In genomic region chr9:20681546-20682388, GRCm38 (mm10) we compare ENCODE assay signal across 12 mouse cellular contexts. TPM values are rescaled to one million over a fixed set of nuclear protein-coding genes. Genes with fewer than 3 reads are reported as not detected.
DNase-seq lines count a peak whose midpoint lies in the region; ATAC-seq lines count a peak whose summit lies in the region.
"Had no signal": no experiment of that assay in that cellular context is flagged by ENCODE, and none has a peak within 500 bp of the region (broad histone marks: within the 10 kb centered on the region; RNA-seq: fewer than 3 reads in every experiment).

No protein-coding gene starts in this region.

- no peaks in the 10 kb centered on the region for H3K36me3 ChIP-seq in embryonic facial prominence, embryonic 12.5 days
- H3K36me3 ChIP-seq in hindbrain, embryonic 12.5 days = no peaks in the 10 kb centered on the region
- H3K36me3 ChIP-seq in midbrain, embryonic 15.5 days (replicated peaks) = no peaks in the 10 kb centered on the region
- H3K36me3 ChIP-seq: limb, embryonic 13.5 days had no signal

- no peak overlapping the region for H3K27ac ChIP-seq in embryonic facial prominence, embryonic 12.5 days
- peak overlapping the region; percentile 60; the same call in 1 of the 2 replicates for H3K27ac ChIP-seq in hindbrain, embryonic 12.5 days
- H3K27ac ChIP-seq in midbrain, embryonic 15.5 days = peak overlapping the region; percentile 43
- H3K27ac ChIP-seq: limb, embryonic 13.5 days had no signal

- no peaks in the 10 kb centered on the region for H3K9me3 ChIP-seq in embryonic facial prominence, embryonic 12.5 days
- no peaks in the 10 kb centered on the region for H3K9me3 ChIP-seq in hindbrain, embryonic 12.5 days (replicated peaks)
- H3K9me3 ChIP-seq in midbrain, embryonic 15.5 days = no peaks in the 10 kb centered on the region
- H3K9me3 ChIP-seq: limb, embryonic 13.5 days had no signal

- 37% methylated on average over 7 of the region's 7 CpGs for WGBS in embryonic facial prominence, embryonic 12.5 days
- 50% methylated on average over 7 of the region's 7 CpGs for WGBS in hindbrain, embryonic 12.5 days
- WGBS in midbrain, embryonic 15.5 days = 40% methylated on average over 7 of the region's 7 CpGs

- ATAC-seq in embryonic facial prominence, embryonic 12.5 days (ENCODE audit: insufficient number of reproducible peaks, insufficient read depth, low FRiP score, low TSS enrichment) = peak; percentile 52; the same call in 1 of the 2 replicates
- ATAC-seq in hindbrain, embryonic 12.5 days (ENCODE audit: low FRiP score) = peak; percentile 77
- peak; percentile 22 for ATAC-seq in midbrain, embryonic 15.5 days (replicated peaks)

- no peaks in the 10 kb centered on the region for H3K27me3 ChIP-seq in embryonic facial prominence, embryonic 12.5 days
- no peaks in the 10 kb centered on the region for H3K27me3 ChIP-seq in hindbrain, embryonic 12.5 days
- no peaks in the 10 kb centered on the region for H3K27me3 ChIP-seq in midbrain, embryonic 15.5 days (replicated peaks)
- H3K27me3 ChIP-seq: limb, embryonic 13.5 days had no signal

- no peaks in the 10 kb centered on the region for H3K4me1 ChIP-seq in embryonic facial prominence, embryonic 12.5 days
- no peaks in the 10 kb centered on the region for H3K4me1 ChIP-seq in hindbrain, embryonic 12.5 days
- peaks cover 14% of the 10 kb centered on the region for H3K4me1 ChIP-seq in midbrain, embryonic 15.5 days
- H3K4me1 ChIP-seq: limb, embryonic 13.5 days had no signal

- intact Hi-C loops in left cerebral cortex, postnatal 10 days (cut with DNase I) = loop anchor here (5.0 kb wide), 1 partner anchor 46 kb away; no protein-coding TSS in a partner anchor

- H3K9ac ChIP-seq in embryonic facial prominence, embryonic 12.5 days = no peak overlapping the region
- H3K9ac ChIP-seq in hindbrain, embryonic 12.5 days = no peak overlapping the region
- H3K9ac ChIP-seq in midbrain, embryonic 15.5 days = no peak overlapping the region
- H3K9ac ChIP-seq: limb, embryonic 13.5 days; lung, embryonic 14.5 days had no signal

- H3K4me2 ChIP-seq in embryonic facial prominence, embryonic 12.5 days (replicated peaks) = no peak overlapping the region
- H3K4me2 ChIP-seq in hindbrain, embryonic 12.5 days (replicated peaks) = no peak overlapping the region
- H3K4me2 ChIP-seq in midbrain, embryonic 15.5 days = no peak overlapping the region
- H3K4me2 ChIP-seq: limb, embryonic 13.5 days; lung, embryonic 14.5 days had no signal

- H3K4me3 ChIP-seq in embryonic facial prominence, embryonic 12.5 days = no peak overlapping the region
- no peak overlapping the region for H3K4me3 ChIP-seq in hindbrain, embryonic 12.5 days
- H3K4me3 ChIP-seq in midbrain, embryonic 15.5 days = no peak overlapping the region
- H3K4me3 ChIP-seq: limb, embryonic 13.5 days had no signal

- DNase-seq in Muller cell, postnatal 12 days (ENCODE audit: inconsistent ontology term) = peak; percentile 78
- DNase-seq in embryo, embryonic 10.5 days (ENCODE audit: low spot score) = no peak
- no peak for DNase-seq in kidney, postnatal 36 days
- no peak for DNase-seq in left cerebral cortex, postnatal 10 days (ENCODE audit: extremely low spot score in 1 of 2, low spot score in 2 of 2)
- DNase-seq: cerebellum, postnatal 25 days; heart, adult 11 months; kidney, adult 11 months; lung, embryonic 14.5 days had no signal

RNA-seq across cellular contexts. Expression of gene Pin1, which starts 29.9 kb away (rescaled TPM):
- polyA plus RNA-seq in embryonic facial prominence, embryonic 12.5 days (2016; fragmentation: Nextera tagmentation; extraction: Ambion mirVana) = 50.8 and 51.6 TPM in 2 replicates
- 47.2 and 49.4 TPM in 2 replicates for polyA plus RNA-seq in hindbrain, embryonic 12.5 days (2016; fragmentation: Nextera tagmentation; extraction: Ambion mirVana)
- 65.0 and 68.4 TPM in 2 replicates for polyA plus RNA-seq in midbrain, embryonic 15.5 days (2015; fragmentation: Nextera tagmentation; extraction: Ambion mirVana)
- total RNA-seq in left cerebral cortex, postnatal 10 days (2021) = 10 to 100 TPM; 38.7 to 40.0 TPM

RNA-seq across cellular contexts. Expression of gene Fbxl12, which starts 37.2 kb away (rescaled TPM):
- 20.1 and 21.5 TPM in 2 replicates for polyA plus RNA-seq in embryonic facial prominence, embryonic 12.5 days (2016; fragmentation: Nextera tagmentation; extraction: Ambion mirVana)
- 18.3 and 19.8 TPM in 2 replicates for polyA plus RNA-seq in hindbrain, embryonic 12.5 days (2016; fragmentation: Nextera tagmentation; extraction: Ambion mirVana)
- 16.0 and 17.8 TPM in 2 replicates for polyA plus RNA-seq in midbrain, embryonic 15.5 days (2015; fragmentation: Nextera tagmentation; extraction: Ambion mirVana)
- 10 to 100 TPM; 18.0 to 19.5 TPM for total RNA-seq in left cerebral cortex, postnatal 10 days (2021)

RNA-seq across cellular contexts. Expression of gene Ubl5, which starts 39.1 kb away (rescaled TPM):
- 409 and 415 TPM in 2 replicates for polyA plus RNA-seq in embryonic facial prominence, embryonic 12.5 days (2016; fragmentation: Nextera tagmentation; extraction: Ambion mirVana)
- 445 and 471 TPM in 2 replicates for polyA plus RNA-seq in hindbrain, embryonic 12.5 days (2016; fragmentation: Nextera tagmentation; extraction: Ambion mirVana)
- polyA plus RNA-seq in midbrain, embryonic 15.5 days (2015; fragmentation: Nextera tagmentation; extraction: Ambion mirVana) = 411 and 447 TPM in 2 replicates
- total RNA-seq in left cerebral cortex, postnatal 10 days (2021) = 100 to 1,000 TPM; 326 to 331 TPM

Comparison
In these comparisons a context has a peak if more than half of its experiments do, and no peak if none do; other contexts are left out.
1. ATAC-seq: peak in every context shown above with its lines; median percentile 77 in hindbrain, embryonic 12.5 days; 52 in embryonic facial prominence, embryonic 12.5 days; 22 in midbrain, embryonic 15.5 days.